Mouse (Mus musculus): ENCODE results near the gene Cfap97. TPM values are rescaled to one million over a fixed set of nuclear protein-coding genes. Genes with fewer than 3 reads are reported as not detected.
"Not testable (repeated sequence)": the region's sequence is repeated elsewhere in the genome, so short reads cannot be mapped to it uniquely, and the experiment has no call there.

The Cfap97 gene
- total RNA-seq, 1 experiment from 2014 or later: 40.7 TPM

DNA sequence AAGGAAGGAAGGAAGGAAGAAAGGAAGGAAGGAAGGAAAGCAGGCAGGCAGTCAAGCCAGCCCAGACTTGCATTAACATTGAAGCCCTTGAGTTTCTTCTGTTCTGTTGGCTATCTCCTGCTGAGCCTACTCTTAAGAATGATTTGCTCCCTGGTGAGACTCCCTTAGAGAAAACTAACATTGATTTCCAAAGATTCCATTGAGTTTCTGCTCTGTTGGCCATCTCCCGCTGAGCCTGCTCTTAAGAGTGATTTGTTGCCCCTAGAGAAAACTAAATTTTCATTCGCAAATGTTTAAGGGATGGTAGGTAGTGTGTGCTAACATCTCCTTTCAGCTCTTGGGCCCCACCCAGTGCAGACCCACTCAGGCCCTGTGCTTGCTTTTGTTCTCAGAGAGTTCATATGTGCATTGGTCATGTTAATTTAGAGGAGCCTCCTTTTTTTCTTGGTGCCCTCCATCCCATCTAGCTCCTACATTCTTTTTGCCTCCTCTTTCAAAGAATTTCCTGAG lies 62.5 kb downstream of the Cfap97 start:
- no peak for ATAC-seq (replicated peaks; ENCODE audit: low read depth, poor library complexity, severe bottlenecking)

DNA sequence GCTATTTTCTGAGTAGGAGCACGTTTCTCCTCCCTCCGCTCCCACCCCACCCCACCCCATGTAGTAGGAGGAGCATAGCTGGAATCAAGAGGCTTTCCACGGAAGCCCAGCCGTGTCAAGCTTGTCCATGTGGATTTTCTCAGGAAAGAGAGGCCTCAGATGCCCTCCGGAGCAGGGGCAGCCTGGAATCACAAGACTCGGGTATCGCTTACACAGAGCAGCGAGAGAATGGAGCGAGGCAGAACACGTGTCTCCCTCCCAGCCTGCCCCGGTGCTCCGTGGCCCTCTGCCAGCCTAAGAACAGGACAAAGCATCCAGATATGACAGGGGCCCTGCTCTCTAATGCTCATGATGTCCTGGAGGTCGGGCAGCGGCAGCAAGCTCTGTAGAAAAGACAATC lies 65.3 kb downstream of the Cfap97 start:
- peak; percentile 90 for ATAC-seq (replicated peaks; ENCODE audit: low read depth, poor library complexity, severe bottlenecking)

DNA sequence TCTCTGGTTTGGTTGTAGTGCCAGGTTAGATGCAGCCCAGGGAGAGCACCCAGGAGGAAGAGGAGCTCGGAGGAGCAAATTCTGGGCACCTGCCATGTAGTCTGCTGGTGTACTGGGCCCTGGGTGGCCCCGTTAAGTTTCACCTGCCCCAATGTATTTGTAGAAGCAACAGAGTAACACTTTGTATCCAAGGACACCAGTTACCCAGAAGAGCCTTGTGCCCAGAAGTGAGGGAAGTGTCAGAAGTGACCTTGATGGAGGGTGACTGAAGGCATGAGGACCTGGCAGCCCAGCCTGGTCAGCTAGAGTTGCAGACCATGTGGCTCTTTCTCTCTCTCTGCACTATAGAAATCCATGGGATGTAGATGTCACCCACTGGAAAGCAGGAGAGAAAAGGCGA lies 69.0 kb downstream of the Cfap97 start:
- no peak for ATAC-seq (replicated peaks; ENCODE audit: low read depth, poor library complexity, severe bottlenecking)

DNA sequence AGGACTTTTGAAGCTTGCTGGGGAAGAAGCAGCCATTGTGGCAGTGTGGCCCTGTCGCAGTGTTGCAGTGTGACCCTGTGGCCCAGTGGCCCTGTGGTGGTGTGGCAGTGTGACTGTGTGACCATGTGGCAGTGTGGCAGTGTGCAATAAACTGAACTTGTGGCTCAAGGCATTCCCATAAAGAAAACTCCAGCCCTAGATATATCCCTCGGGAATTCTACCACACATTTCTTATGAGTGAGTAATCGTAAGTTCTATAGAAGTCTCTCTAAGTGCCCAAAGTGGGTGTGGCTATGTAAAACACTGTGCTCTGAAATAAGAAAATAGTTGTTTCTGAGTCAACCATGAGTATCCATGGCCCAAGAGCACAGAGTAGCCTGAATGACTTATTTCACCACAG lies 73.9 kb downstream of the Cfap97 start:
- ATAC-seq (replicated peaks; ENCODE audit: low read depth, poor library complexity, severe bottlenecking): no peak

DNA sequence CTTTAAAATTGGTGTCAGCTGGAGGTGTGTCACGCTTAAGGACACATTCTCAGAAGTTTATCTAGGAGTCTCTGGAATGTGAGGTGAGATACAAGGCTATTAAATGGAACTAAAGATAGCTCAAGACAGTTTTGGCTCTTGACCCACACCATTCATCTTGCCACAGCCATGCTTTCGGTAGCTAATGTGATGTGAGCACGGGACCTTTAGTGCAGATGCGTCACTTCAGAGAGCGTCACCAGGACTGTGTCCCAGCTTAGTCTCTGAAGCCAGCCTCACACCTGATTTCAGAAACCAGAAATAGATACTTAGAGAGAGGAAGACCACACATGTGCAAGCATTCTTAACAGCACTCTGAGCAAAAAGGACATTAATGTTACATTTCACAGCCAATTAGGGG lies 75.1 kb downstream of the Cfap97 start:
- ATAC-seq (replicated peaks; ENCODE audit: low read depth, poor library complexity, severe bottlenecking): no peak

DNA sequence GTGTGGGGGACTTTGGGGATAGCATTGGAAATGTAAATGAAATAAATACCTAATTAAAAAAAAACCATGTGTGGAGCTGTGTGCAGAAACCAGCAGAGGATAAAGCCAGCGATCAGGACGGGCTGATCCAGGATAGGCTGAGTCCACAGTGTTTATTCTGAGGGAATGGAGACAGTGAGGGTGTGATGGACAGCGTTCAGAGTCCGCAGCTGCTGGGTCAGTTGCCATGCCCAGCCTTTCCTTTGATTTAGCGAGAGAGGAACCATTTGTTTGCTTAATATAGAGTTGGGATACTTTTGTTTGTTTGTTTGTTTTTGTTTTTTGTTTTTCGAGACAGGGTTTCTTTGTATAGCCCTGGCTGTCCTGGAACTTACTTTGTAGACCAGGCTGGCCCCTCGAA lies 80.4 kb downstream of the Cfap97 start:
- ATAC-seq (replicated peaks; ENCODE audit: low read depth, poor library complexity, severe bottlenecking): not testable (repeated sequence)

DNA sequence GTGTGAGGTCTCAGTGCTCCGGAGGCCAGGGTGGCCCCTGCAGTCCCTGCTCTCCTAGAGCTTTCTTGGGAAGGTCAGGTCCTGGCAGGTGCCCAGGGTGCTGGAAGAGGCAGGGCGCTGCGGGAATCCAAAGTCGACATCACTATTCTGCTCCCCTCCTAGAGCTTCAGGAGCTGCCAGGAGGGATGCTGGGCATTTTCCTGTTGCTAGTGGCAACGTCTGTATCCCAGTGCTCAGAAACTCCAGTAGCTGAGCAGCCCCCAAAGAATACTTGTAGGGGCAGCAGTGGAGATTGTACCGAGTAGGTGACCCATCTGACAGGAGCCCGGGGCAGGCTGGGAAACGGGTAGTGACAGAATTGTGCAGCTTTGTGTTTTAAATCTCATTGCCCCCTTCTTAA lies 81.2 kb downstream of the Cfap97 start:
- no peak for ATAC-seq (replicated peaks; ENCODE audit: low read depth, poor library complexity, severe bottlenecking)

DNA sequence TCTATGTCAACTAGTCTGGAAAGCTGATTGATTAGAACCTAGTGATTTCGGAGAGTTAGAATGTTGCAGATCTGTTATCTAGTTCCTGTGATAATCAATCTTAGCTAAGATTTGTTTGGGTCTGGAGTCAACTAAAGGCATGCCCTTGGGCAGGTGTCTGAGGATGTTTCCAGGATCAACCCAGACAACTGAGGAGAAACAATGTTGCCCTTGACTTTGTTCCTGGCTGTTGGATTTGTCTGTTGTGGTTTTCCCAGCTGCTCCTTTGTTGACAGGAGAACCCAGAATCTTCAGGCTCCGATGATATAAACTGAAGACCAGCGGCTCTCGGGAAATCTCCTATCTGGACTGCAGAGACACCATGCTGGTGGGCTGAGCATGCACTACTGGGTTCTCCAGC lies 83.2 kb downstream of the Cfap97 start:
- ATAC-seq (replicated peaks; ENCODE audit: low read depth, poor library complexity, severe bottlenecking): no peak

DNA sequence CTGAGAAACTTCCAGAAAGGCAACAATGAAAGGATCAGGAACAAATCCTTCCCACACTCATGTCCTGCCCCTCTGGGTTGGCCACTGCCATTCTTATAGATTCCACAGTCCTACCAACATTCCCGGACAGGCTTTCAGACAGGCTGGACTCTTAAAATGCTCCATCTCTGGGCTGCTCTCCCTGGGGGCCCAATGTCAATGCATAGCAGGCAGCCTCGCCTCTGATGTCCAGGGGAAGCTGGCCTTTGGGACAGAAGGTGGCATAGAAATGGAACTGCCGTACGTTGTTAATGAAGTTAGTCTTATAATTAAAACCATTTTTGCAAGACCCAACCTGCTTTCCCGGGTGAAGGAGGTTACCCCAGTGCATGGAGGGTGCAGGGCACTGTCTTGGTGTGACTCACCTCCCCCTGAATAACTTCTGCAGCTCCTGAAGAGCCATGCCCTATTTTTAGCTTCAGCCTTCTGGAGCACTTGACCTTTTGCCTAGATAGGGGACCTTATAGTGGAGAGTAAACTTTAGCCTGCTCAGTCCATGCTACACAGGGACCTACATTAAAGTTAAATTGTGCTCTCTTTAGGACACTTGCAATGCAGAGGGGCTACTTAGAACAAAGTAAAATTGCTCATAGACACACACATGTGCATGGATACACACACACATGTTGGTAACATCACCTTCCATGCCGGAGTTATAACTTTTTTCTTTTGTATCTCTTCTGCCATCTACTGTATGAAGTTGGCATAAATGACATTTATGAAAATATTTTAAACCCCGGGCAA lies 85.1 kb downstream of the Cfap97 start:
- peak; percentile 65; the same call in 1 of the 2 replicates for ATAC-seq (replicated peaks; ENCODE audit: low read depth, poor library complexity, severe bottlenecking)

DNA sequence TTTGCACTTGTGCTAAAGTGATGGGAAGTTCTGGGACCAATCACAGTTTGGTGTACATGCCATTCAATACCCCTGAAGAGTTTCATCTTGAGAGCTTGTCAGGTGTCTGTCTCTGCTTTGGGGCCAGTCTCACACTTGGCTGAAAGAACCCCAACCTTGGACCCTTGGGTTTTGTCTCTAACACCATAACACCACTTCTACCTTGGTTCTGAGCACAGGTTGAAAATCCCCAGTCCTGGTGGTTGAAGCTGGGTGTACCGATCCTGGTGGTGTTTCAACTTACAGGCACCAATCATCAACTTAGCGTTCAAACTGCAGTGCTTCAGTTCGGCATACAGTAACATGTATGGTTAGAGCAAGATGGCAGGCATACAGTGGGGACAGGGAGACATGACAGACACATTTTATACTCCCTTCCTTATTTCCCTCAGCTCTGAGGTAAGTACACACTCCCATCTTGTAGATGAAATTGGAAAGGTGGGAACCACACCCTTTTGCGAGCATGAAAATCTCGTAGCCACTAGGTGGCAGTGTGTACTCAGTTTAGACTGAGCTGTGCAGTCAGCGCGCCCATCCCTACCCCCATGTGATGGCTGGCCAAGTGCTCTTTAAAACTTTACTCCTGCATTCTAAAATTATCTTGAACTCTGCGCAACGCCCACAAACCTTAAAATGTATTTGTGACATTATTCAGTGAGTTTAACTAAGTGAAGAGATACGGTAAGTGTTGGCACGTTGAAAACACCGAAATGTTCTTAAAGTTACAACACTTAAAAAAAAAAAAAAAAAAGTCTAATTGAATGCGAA lies 90.2 kb downstream of the Cfap97 start:
- ATAC-seq (replicated peaks; ENCODE audit: low read depth, poor library complexity, severe bottlenecking): peak; percentile 96

DNA sequence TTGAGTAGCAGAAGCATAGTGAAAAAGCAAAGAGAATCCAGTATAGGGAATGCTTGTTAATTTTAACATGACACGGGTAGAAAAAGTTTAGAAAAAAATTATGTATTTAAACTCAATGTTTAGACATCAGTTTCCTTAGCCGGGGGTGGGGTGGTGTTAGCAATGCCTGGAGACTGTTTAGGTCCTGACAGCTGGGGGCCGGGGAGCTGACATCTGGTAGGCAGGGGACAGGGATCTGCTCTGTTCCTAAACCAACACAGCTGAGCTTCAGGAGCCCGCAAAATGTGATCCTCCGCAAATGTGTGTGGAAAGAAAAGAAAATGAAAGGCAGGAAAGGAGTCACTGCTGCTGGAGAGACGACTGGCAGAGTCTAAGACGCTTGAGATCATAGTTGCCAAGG lies 91.4 kb downstream of the Cfap97 start:
- no peak for ATAC-seq (replicated peaks; ENCODE audit: low read depth, poor library complexity, severe bottlenecking)

Other genes with a start within 250 kb of the Cfap97 start
- not detected in 2 replicates for gene Ccdc110, start 217.2 kb upstream of the Cfap97 start, total RNA-seq (2017)
- gene 1700029J07Rik, start 176.5 kb upstream of the Cfap97 start, total RNA-seq (2017): 1.1 and 3.2 TPM in 2 replicates
- gene Ufsp2, start 176.2 kb upstream of the Cfap97 start, total RNA-seq (2017): 108 and 143 TPM in 2 replicates
- 0.05 TPM in 1 of 2 replicates, not detected in the other for gene Lrp2bp, start 152.5 kb upstream of the Cfap97 start, total RNA-seq (2017)
- gene Ankrd37, start 146.1 kb upstream of the Cfap97 start, total RNA-seq (2017): 2.2 and 8.3 TPM in 2 replicates
- gene Snx25, start 388 bp downstream of the Cfap97 start, total RNA-seq (2017): 10.9 and 12.3 TPM in 2 replicates
- 159 and 178 TPM in 2 replicates for gene Slc25a4, start 59.5 kb downstream of the Cfap97 start, total RNA-seq (2017)
- not detected in 2 replicates for gene Helt, start 142.9 kb downstream of the Cfap97 start, total RNA-seq (2017)